Mouse (Mus musculus) neural tube, embryonic 12.5 days (tissue): ENCODE results near the gene Ghrhr. TPM values are rescaled to one million over a fixed set of nuclear protein-coding genes. Genes with fewer than 3 reads are reported as not detected.
A peak's percentile ranks its signal among the peaks of the same experiment; 100 is the strongest.

Experiments
- ATAC-seq: fragments of 200-750 bp; cut with Nextera tagmentation; 2 replicates; pipeline ENCODE4 v1.8.0; 2017; ENCODE audit warnings: low read depth, mild to moderate bottlenecking, moderate TSS enrichment, moderate library complexity; ENCODE audit not compliant: low FRiP score
- H3K27ac ChIP-seq: fragments of 300-500 bp; sonication (generic); 2 replicates; pipeline ENCODE4 v1.5.1; 2016
- H3K27me3 ChIP-seq: fragments of 300-500 bp; sonication (generic); replicated peaks from 2 replicates; pipeline ENCODE4 v1.6.1; 2016; ENCODE audit warnings: mild to moderate bottlenecking
- H3K36me3 ChIP-seq: fragments of 300-500 bp; sonication (generic); 2 replicates; pipeline ENCODE4 v1.6.1; 2016; ENCODE audit warnings: mild to moderate bottlenecking
- H3K4me1 ChIP-seq: fragments of 300-500 bp; sonication (generic); 2 replicates; pipeline ENCODE4 v1.6.1; 2016
- H3K4me2 ChIP-seq: fragments of 300-500 bp; sonication (generic); replicated peaks from 2 replicates; pipeline ENCODE4 v1.6.1; 2016; ENCODE audit warnings: mild to moderate bottlenecking
- H3K4me3 ChIP-seq: fragments of 300-500 bp; sonication (generic); 2 replicates; pipeline ENCODE4 v1.5.1; 2016
- H3K9ac ChIP-seq: fragments of 300-500 bp; sonication (generic); 2 replicates; pipeline ENCODE4 v1.6.1; 2016; ENCODE audit warnings: mild to moderate bottlenecking
- H3K9me3 ChIP-seq: fragments of 300-500 bp; sonication (generic); 2 replicates; pipeline ENCODE4 v1.6.1; 2016; ENCODE audit warnings: mild to moderate bottlenecking
- WGBS: fragments of 180-500 bp; shearing (Covaris S2); methylation state at CpG from one replicate; pipeline ENCODE4 v1.1.7; 2016; 5-methylcytosine and 5-hydroxymethylcytosine counted together
- polyA plus RNA-seq: library from polyadenylated mRNA; unstranded; fragments of >200 nt; fragmentation: Nextera tagmentation; extraction: Ambion mirVana; gene quantifications from 2 replicates; pipeline ENCODE4 v1.2.1, GENCODE M21; 2016

Gene Ghrhr
- polyA plus RNA-seq, 1 experiment from 2014 or later: not detected

DNA sequence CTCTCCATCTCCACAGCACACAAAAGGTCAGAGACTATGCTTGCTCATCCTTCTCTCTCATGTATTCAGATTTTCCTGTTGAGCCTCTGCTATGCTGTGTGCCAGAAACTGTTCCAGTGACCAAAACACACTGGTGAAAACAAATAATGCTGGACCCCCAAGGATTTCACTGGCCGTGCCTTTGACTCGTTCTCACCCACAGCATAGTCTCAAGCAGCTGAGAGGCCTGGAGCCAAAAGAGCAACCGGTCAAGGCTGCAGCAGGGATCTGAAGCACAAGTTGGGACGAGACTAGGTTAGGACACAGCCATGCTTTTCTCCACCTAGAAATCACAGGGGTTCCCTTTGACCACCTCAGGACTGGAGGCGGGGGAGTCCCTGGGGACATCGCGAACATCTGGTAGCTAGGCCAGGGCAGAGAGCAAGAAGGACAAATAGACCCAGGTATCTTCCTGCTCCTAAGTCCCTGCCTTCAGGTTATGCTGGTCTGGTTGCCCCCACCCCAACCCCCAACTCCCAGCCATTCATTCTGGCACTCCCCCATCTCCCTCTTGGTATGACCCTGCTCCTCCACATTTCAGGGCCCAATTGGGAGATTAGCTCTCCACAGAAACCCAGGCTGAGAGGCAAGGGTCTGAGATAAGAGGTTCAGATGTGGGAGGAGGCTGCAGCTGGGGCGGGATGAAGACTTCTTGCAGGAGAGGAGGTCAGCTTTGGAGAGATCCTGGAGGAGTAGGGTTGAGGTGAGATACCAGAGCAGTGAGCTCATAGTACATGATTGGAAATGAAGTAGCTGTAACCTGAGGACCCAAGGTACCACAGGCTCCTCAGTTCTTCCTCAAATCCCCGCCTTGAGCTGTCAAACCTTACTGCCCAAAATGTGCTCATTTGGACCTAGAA, 27.6 kb downstream of the Ghrhr start:
- Histone ChIP-seq H3K9me3 (no peaks in the 10 kb centered on the region), H3K4me1 (peaks cover 3% of the 10 kb centered on the region; the same call in 1 of the 2 replicates), H3K36me3 (no peaks in the 10 kb centered on the region), H3K27ac (no peak overlapping the region), H3K4me3 (no peak overlapping the region), H3K27me3 (no peaks in the 10 kb centered on the region), H3K9ac (no peak overlapping the region), H3K4me2 (no peak overlapping the region)
- ATAC-seq: no peak
- whole genome bisulfite sequencing: 84% methylated on average over 9 of the region's 9 CpGs

DNA sequence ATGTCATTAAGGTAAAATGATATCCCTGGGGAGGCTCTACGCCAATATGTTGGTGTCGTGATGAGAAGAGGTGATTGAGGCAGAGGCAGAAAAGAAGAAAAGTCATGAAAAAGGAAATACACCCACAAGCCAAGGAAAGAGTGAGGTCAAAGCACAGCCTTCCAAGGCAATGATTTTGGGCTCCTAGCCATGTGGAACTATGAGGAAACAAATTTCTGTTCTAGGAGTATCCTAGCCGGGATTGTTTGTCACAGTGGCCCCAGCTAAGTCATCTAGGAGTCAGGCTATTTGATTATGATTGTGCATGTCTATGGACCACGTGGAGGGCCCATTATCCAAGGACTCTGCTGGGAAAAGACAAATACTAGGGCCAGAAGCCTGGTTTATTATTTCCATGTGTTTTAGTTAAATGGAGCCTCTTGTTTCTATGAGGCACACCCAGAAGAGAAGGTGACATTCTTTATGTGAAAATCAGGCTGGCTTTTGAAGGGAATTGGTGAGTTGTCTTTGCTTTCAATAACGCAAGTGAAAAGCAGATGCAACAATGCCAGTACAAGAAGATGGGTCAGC, 28.4 kb downstream of the Ghrhr start:
- no peak overlapping the region for H3K4me2 ChIP-seq
- 79% methylated on average over 5 of the region's 5 CpGs for WGBS
- no peak for ATAC-seq
- no peak overlapping the region for H3K4me3 ChIP-seq
- no peaks in the 10 kb centered on the region for H3K27me3 ChIP-seq
- no peak overlapping the region for H3K27ac ChIP-seq
- H3K9ac ChIP-seq: no peak overlapping the region
- no peaks in the 10 kb centered on the region for H3K9me3 ChIP-seq
- H3K36me3 ChIP-seq: no peaks in the 10 kb centered on the region
- no peaks in the 10 kb centered on the region for H3K4me1 ChIP-seq

DNA sequence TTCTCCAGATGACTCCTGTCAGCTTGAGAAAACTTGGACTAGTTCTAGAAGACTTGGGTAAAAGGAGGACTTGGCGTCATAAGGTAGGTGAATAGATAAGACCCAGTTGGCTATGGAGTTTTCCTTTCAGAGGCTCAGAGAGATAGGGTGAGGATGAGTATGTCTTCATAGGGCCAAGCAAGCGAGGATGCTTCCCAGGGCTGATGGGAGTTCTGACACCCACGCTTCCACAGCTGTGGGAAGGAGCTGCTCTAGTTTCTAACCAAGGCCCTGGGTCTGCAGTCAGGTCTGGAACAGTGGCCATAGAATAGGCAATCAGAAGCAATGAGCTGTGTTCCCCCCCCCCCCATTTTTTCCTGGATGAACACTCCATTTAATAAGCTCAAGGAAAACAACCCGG, 31.2 kb downstream of the Ghrhr start:
- H3K4me3 ChIP-seq: no peak overlapping the region
- no peak overlapping the region for H3K4me2 ChIP-seq
- H3K4me1 ChIP-seq: peaks cover 3% of the 10 kb centered on the region
- no peaks in the 10 kb centered on the region for H3K9me3 ChIP-seq
- H3K27ac ChIP-seq: no peak overlapping the region
- no peaks in the 10 kb centered on the region for H3K27me3 ChIP-seq
- H3K36me3 ChIP-seq: no peaks in the 10 kb centered on the region
- 94% methylated on average over 4 of the region's 4 CpGs for WGBS
- ATAC-seq: no peak
- no peak overlapping the region for H3K9ac ChIP-seq

DNA sequence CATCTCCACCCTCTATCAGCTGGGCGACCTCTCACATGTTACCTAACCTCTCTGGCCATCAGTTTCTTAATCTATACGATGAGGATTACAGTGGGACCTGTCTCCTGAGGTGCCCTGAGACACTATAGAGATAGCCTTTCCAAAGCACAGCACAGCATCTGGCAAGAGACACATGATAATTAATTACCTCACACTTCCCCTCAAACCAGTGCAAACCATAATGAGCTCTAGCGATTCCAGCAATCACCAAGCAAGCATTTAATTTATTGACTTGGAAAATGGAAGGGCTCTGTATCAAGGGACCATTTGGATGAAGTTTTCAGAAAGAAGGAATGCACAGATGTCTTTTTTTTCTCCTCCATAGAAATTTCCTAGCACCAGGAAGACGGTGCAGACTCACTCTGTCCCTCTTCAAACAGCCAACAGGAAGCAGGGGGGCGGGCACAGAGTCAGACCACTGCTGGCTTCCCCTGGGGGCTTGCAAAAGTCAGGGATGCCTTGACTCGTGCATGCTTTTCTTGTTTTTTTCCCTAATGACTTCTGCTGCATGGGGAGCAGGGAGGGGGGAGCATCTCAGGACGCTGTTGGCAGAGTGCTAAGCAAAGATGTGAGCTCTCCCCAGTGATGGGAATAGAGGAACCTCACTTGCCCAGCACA, 34.2 kb downstream of the Ghrhr start:
- Histone ChIP-seq H3K36me3 (no peaks in the 10 kb centered on the region), H3K9ac (no peak overlapping the region), H3K4me2 (no peak overlapping the region), H3K9me3 (no peaks in the 10 kb centered on the region), H3K27me3 (no peaks in the 10 kb centered on the region), H3K4me3 (no peak overlapping the region), H3K27ac (no peak overlapping the region), H3K4me1 (peaks cover 3% of the 10 kb centered on the region)
- no peak for ATAC-seq
- 48% methylated on average over 7 of the region's 7 CpGs for WGBS

DNA sequence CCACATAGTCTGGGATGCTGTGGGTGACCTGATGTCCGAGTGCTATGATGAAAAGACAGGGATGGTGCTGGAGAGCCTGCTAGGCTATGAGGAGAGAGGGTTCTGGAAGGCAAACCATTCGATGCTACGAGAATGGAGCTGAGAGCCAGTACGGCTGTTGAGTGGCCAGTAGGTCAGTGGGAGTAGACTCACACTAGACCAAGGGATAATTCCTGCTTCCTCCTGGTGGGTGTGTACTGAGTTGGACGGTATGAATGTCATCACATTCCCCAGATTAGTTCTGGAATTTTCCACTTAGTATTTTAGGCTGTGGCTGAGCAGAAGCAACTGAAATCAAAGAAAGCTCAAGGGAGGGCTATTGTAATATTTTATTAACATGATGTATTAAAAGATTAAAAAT, 34.9 kb downstream of the Ghrhr start:
- Histone ChIP-seq H3K4me1 (peaks cover 3% of the 10 kb centered on the region), H3K4me2 (no peak overlapping the region), H3K9me3 (no peaks in the 10 kb centered on the region), H3K4me3 (no peak overlapping the region), H3K36me3 (no peaks in the 10 kb centered on the region), H3K9ac (no peak overlapping the region), H3K27ac (no peak overlapping the region), H3K27me3 (no peaks in the 10 kb centered on the region)
- WGBS: 82% methylated on average over 5 of the region's 5 CpGs
- no peak for ATAC-seq

DNA sequence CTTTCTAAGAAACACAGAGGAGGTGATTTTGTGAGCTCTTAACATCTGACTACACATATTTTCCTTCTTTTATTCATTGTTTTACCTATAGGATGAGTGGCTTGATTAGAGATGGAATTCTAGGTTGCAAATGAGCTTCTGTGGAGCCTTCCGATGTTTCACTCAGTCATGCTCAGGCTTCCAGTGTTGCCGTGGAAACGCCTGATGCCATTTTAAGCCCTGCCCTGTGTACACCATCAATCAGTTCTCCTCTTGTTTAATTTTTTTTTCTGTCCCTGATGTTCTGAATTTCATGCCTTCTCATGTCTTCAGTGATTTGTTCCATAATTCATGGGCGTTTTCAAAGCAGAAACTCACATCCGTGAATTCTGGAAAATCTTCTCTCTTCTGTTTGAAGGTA, 40.1 kb downstream of the Ghrhr start:
- Histone ChIP-seq H3K4me3 (no peak overlapping the region), H3K4me2 (no peak overlapping the region), H3K4me1 (peaks cover 11% of the 10 kb centered on the region), H3K27me3 (no peaks in the 10 kb centered on the region), H3K27ac (no peak overlapping the region), H3K9ac (no peak overlapping the region), H3K36me3 (no peaks in the 10 kb centered on the region), H3K9me3 (no peaks in the 10 kb centered on the region)
- ATAC-seq: no peak
- WGBS: 53% methylated on average over 5 of the region's 5 CpGs

DNA sequence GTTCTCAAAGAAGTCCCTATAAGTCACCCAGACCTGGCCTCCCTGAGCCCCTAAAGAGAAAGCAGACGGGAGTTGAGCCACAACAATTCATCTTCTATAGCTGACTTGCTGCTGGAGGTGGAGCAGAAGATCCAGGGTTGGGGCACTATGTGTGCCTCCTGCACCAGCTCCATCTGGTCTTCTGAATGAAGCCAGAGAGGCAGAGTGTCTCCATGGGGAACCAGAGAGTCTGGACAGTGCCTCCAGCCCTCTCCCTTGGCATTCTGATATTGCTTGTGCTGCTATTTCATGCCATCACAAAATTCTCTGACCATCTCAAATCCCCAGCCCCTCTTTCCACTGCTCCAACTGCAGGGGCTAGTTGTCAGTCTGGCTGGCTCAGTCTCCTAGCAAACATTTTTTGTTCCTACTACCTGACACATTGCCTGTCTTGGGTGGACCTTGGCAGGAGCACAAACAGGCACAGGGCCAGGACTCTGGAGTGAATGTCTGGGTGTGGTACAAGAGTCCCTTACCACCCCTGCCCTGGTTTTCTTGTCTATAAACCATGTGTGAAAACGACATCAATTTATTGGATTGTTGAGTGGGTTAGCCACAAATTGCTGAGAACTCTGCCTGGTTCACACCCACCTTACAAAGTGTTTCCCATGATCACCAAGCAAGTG, 42.8 kb downstream of the Ghrhr start:
- WGBS: 53% methylated on average over 2 of the region's 2 CpGs
- H3K36me3 ChIP-seq: no peaks in the 10 kb centered on the region
- no peak overlapping the region for H3K4me3 ChIP-seq

DNA sequence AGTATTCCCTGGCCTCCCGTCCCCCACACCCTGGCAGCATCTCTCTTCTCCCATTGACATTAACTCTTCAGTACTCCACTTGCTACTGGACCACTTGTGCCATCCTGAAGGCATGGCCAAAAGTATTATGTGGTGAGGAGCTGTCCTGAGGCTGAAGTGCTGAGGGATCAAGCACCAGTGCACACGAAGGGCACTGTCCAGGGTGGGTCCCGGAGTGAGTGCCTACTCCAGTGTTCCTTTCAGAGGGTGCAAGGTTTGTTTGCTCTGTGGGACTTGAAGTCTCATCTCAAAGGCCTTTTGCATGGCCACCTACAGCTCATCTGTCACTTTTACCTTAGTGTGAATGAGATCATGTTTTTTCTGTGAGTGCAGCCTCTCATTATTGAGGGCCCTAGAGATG, 44.3 kb downstream of the Ghrhr start:
- Histone ChIP-seq H3K36me3 (no peaks in the 10 kb centered on the region), H3K9ac (no peak overlapping the region), H3K9me3 (no peaks in the 10 kb centered on the region), H3K4me2 (no peak overlapping the region), H3K4me1 (peaks cover 15% of the 10 kb centered on the region), H3K4me3 (no peak overlapping the region), H3K27me3 (no peaks in the 10 kb centered on the region), H3K27ac (no peak overlapping the region)
- 82% methylated on average over 3 of the region's 3 CpGs for WGBS
- ATAC-seq: no peak

More for the DNA sequence above, 42.8 kb downstream of the Ghrhr start:
- Histone ChIP-seq H3K9me3 (no peaks in the 10 kb centered on the region), H3K4me1 (peaks cover 15% of the 10 kb centered on the region), H3K27ac (no peak overlapping the region), H3K27me3 (no peaks in the 10 kb centered on the region), H3K4me2 (no peak overlapping the region), H3K9ac (no peak overlapping the region)
- no peak for ATAC-seq

DNA sequence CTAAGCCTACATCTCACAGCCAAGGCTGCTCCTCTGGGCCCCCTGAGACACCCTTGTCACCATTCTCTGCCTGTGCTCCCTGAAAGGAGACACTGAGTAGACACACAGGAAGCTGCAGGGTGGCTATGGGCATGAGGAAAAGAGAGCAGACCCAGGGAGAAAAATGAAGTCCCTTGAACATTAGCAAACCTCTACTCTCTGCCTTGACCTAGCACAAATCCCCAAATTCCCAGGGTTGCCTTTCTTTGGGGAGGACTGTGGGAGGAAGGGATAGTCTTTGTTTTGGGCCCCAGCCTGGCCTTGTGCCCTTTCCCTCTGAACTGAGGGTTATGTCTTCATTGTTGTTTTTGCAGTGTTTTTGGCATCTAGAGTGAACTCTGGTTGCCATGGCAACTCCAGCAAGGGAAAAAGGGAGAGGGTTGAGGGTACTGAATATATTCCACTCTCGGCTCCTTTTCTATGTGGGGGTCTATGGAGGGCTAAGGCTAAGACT, 44.8 kb downstream of the Ghrhr start:
- no peak overlapping the region for H3K4me3 ChIP-seq
- ATAC-seq: peak; percentile 49
- H3K27ac ChIP-seq: no peak overlapping the region
- 4% methylated on average over 1 of the region's 1 CpGs for WGBS
- no peaks in the 10 kb centered on the region for H3K36me3 ChIP-seq
- no peaks in the 10 kb centered on the region for H3K27me3 ChIP-seq
- H3K9me3 ChIP-seq: no peaks in the 10 kb centered on the region
- no peak overlapping the region for H3K4me2 ChIP-seq
- H3K9ac ChIP-seq: no peak overlapping the region
- peaks cover 15% of the 10 kb centered on the region for H3K4me1 ChIP-seq

DNA sequence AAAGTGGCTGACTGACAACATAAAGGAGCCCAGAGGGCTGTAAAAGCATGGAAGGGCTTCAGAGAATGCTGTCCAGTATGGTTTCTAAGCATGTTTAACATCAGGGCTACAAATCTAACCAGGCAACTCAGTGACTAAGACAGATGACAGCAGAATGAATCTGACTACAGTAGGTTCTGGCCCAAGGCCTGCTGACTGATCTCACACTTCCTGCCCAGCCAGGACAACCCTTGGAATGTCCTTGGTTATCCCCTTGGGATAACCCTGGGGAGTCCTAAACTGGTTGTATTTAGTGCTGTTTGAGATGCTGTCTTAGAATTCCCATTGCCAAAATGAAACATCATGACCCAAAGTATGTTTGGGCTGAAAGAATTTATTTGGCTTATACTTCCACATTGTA, 56.0 kb downstream of the Ghrhr start:
- Histone ChIP-seq H3K27me3 (no peaks in the 10 kb centered on the region), H3K4me2 (no peak overlapping the region), H3K27ac (no peak overlapping the region), H3K9ac (no peak overlapping the region), H3K4me1 (peaks cover 30% of the 10 kb centered on the region), H3K9me3 (no peaks in the 10 kb centered on the region), H3K4me3 (no peak overlapping the region), H3K36me3 (no peaks in the 10 kb centered on the region)
- ATAC-seq: no peak

DNA sequence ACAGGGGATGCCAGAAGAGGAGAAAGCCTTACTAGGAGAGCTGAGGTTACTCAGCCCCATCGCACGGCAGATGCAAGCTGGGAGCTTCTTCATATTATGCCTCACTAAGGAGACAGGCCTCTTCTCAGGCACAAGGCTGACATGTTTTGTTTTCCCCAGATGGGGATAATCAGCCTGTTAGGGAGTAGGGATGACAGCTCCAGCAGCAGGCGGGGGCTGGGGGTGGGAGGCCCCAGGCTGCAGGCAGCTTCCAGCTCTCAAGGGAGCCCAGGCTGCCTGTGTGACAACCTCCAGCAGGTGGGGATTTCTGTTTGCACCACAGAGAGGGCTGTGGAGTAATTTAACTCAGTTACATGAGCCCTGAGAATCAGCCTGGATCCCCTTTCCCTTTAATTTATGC, 58.3 kb downstream of the Ghrhr start:
- Histone ChIP-seq H3K4me3 (no peak overlapping the region), H3K9me3 (no peaks in the 10 kb centered on the region), H3K27ac (no peak overlapping the region), H3K9ac (no peak overlapping the region), H3K27me3 (no peaks in the 10 kb centered on the region), H3K4me2 (no peak overlapping the region), H3K36me3 (no peaks in the 10 kb centered on the region), H3K4me1 (peaks cover 30% of the 10 kb centered on the region)
- WGBS: 17% methylated on average over 3 of the region's 3 CpGs
- ATAC-seq: peak; percentile 56; the same call in 1 of the 2 replicates
